In genomic region chr16:96326110-96326999, GRCm38 (mm10) we compare ENCODE assay signal across 9 mouse cellular contexts.
DNase-seq lines count a peak whose midpoint lies in the region; ATAC-seq and TF ChIP-seq lines count a peak whose summit lies in the region.
"Had no signal": no experiment of that assay in that cellular context is flagged by ENCODE, and none has a peak within 500 bp of the region (broad histone marks: within the 10 kb centered on the region; RNA-seq: fewer than 3 reads in every experiment).

No protein-coding gene starts in this region.

- TF ChIP-seq CTCF in forebrain, postnatal 0 days (IDR thresholded peaks at IDR 0.05; ENCODE audit: low read depth) = no peak

- 26% methylated on average over 10 of the region's 10 CpGs for WGBS in forebrain, postnatal 0 days
- 44% methylated on average over 10 of the region's 10 CpGs for WGBS in forebrain, embryonic 10.5 days
- 43% methylated on average over 10 of the region's 10 CpGs for WGBS in neural tube, embryonic 15.5 days
- 37% methylated on average over 10 of the region's 10 CpGs for WGBS in heart, embryonic 11.5 days (ENCODE audit: insufficient replicate concordance)

- H3K27me3 ChIP-seq in forebrain, postnatal 0 days (ENCODE audit: insufficient read depth, low read length) = no peaks in the 10 kb centered on the region
- H3K27me3 ChIP-seq in forebrain, embryonic 10.5 days (ENCODE audit: poor library complexity, severe bottlenecking) = no peaks in the 10 kb centered on the region
- H3K27me3 ChIP-seq in neural tube, embryonic 15.5 days (replicated peaks) = no peaks in the 10 kb centered on the region
- 0 out of 2 replicates have a peak, but pooled peaks cover 3% of the 10 kb centered on the region for H3K27me3 ChIP-seq in heart, embryonic 11.5 days (ENCODE audit: control insufficient read depth, insufficient read depth, low read length)
- H3K27me3 ChIP-seq: heart, embryonic 15.5 days had no signal

- H3K4me1 ChIP-seq in forebrain, postnatal 0 days (ENCODE audit: insufficient read depth) = peaks cover 3% of the 10 kb centered on the region; the same call in 1 of the 2 replicates
- peaks cover 29% of the 10 kb centered on the region for H3K4me1 ChIP-seq in forebrain, embryonic 10.5 days
- peaks cover 10% of the 10 kb centered on the region; the same call in 1 of the 2 replicates for H3K4me1 ChIP-seq in neural tube, embryonic 15.5 days
- no peaks in the 10 kb centered on the region for H3K4me1 ChIP-seq in heart, embryonic 11.5 days (ENCODE audit: control insufficient read depth, insufficient read depth, low read length)

- peak; percentile 21 for DNase-seq in forebrain, postnatal 0 days
- DNase-seq in forebrain, embryonic 10.5 days (ENCODE audit: extremely low spot score, low spot score) = no peak
- DNase-seq in neural tube, embryonic 10.5 days (ENCODE audit: extremely low spot score, low spot score) = no peak
- peak; percentile 53 for DNase-seq in layer of hippocampus, adult 9-11 months
- DNase-seq in thymus, postnatal 10 days (ENCODE audit: low spot score in 2 of 2) = peak; percentile 58
- no peak for DNase-seq in cerebellum, adult 11-12 months

- no peak overlapping the region for H3K4me2 ChIP-seq in forebrain, postnatal 0 days (ENCODE audit: low read depth)
- H3K4me2 ChIP-seq in neural tube, embryonic 15.5 days = no peak overlapping the region
- no peak overlapping the region for H3K4me2 ChIP-seq in heart, embryonic 11.5 days
- H3K4me2 ChIP-seq: heart, embryonic 15.5 days had no signal

- no peak overlapping the region for H3K4me3 ChIP-seq in forebrain, postnatal 0 days (ENCODE audit: low read depth, low read length)
- H3K4me3 ChIP-seq in forebrain, embryonic 10.5 days = no peak overlapping the region
- H3K4me3 ChIP-seq in neural tube, embryonic 15.5 days (replicated peaks) = no peak overlapping the region
- no peak overlapping the region for H3K4me3 ChIP-seq in heart, embryonic 11.5 days (ENCODE audit: low read depth, low read length)
- H3K4me3 ChIP-seq: heart, embryonic 15.5 days had no signal

- no peaks in the 10 kb centered on the region for H3K36me3 ChIP-seq in forebrain, postnatal 0 days (ENCODE audit: insufficient read depth)
- no peaks in the 10 kb centered on the region for H3K36me3 ChIP-seq in forebrain, embryonic 10.5 days (replicated peaks)
- no peaks in the 10 kb centered on the region for H3K36me3 ChIP-seq in neural tube, embryonic 15.5 days
- no peaks in the 10 kb centered on the region for H3K36me3 ChIP-seq in heart, embryonic 11.5 days (ENCODE audit: control insufficient read depth, insufficient read depth, low read length)
- H3K36me3 ChIP-seq: heart, embryonic 15.5 days had no signal

- peak; percentile 77 for ATAC-seq in forebrain, postnatal 0 days
- ATAC-seq in neural tube, embryonic 15.5 days (ENCODE audit: low FRiP score) = peak; percentile 55; the same call in 1 of the 2 replicates
- no peak for ATAC-seq in heart, embryonic 11.5 days (replicated peaks; ENCODE audit: insufficient number of reproducible peaks, low FRiP score, low TSS enrichment)

- H3K9me3 ChIP-seq in forebrain, postnatal 0 days (ENCODE audit: low read length) = no peaks in the 10 kb centered on the region
- H3K9me3 ChIP-seq in forebrain, embryonic 10.5 days = no peaks in the 10 kb centered on the region
- H3K9me3 ChIP-seq in neural tube, embryonic 15.5 days (replicated peaks) = no peaks in the 10 kb centered on the region
- H3K9me3 ChIP-seq in heart, embryonic 11.5 days (replicated peaks; ENCODE audit: control insufficient read depth, low read length) = no peaks in the 10 kb centered on the region
- H3K9me3 ChIP-seq: heart, embryonic 15.5 days had no signal

- H3K27ac ChIP-seq in forebrain, postnatal 0 days (ENCODE audit: low read depth, low read length) = no peak overlapping the region
- no peak overlapping the region for H3K27ac ChIP-seq in forebrain, embryonic 10.5 days
- no peak overlapping the region for H3K27ac ChIP-seq in neural tube, embryonic 15.5 days (replicated peaks)
- H3K27ac ChIP-seq in heart, embryonic 11.5 days (ENCODE audit: low read depth, low read length) = no peak overlapping the region
- H3K27ac ChIP-seq: heart, embryonic 15.5 days had no signal

- H3K9ac ChIP-seq in forebrain, postnatal 0 days = no peak overlapping the region
- no peak overlapping the region for H3K9ac ChIP-seq in neural tube, embryonic 15.5 days (replicated peaks)
- H3K9ac ChIP-seq in heart, embryonic 11.5 days (ENCODE audit: low read depth, low read length) = no peak overlapping the region
- H3K9ac ChIP-seq: heart, embryonic 15.5 days had no signal

Comparison
In these comparisons a context has a peak if more than half of its experiments do, and no peak if none do; other contexts are left out.
1. DNase-seq: peak in forebrain, postnatal 0 days (single experiment), layer of hippocampus, adult 9-11 months (single experiment) and thymus, postnatal 10 days (2 of 2); none in forebrain, embryonic 10.5 days (single experiment), neural tube, embryonic 10.5 days (single experiment) and cerebellum, adult 11-12 months (single experiment).